Mouse (Mus musculus) limb, embryonic 12.5 days (tissue): Measurements from ENCODE around the gene Epn1. TPM values are rescaled to one million over a fixed set of nuclear protein-coding genes. Genes with fewer than 3 reads are reported as not detected.

ENCODE experiments used
- microRNA-seq: library from miRNA; unstranded; fragments of <30 nt; microRNA quantifications from one replicate; pipeline ENCODE4, GENCODE M21; 2017
- polyA plus RNA-seq: library from polyadenylated mRNA; unstranded; fragments of >200 nt; fragmentation: Nextera tagmentation; extraction: Ambion mirVana; gene quantifications from 2 replicates; pipeline ENCODE4 v1.2.1, GENCODE M21; 2016

The Epn1 gene
- polyA plus RNA-seq, 1 experiment from 2014 or later = 62.8 TPM

Small RNAs within 50 kb of the gene (microRNA-seq; reads per million reads assigned to microRNA genes)
- not detected for gene Gm26217

Other genes starting within 250 kb of the Epn1 start
- gene Shisa7, start 235.5 kb upstream of the Epn1 start, polyA plus RNA-seq = 0.12 and 0.21 TPM in 2 replicates
- 4.2 and 5.2 TPM in 2 replicates for gene Isoc2b, start 210.0 kb upstream of the Epn1 start, polyA plus RNA-seq
- gene Isoc2a, start 203.1 kb upstream of the Epn1 start, polyA plus RNA-seq = 0.97 and 1.3 TPM in 2 replicates
- gene Gm36210, start 173.7 kb upstream of the Epn1 start, polyA plus RNA-seq = not detected in 2 replicates
- 3.6 and 4.2 TPM in 2 replicates for gene Zfp628, start 165.0 kb upstream of the Epn1 start, polyA plus RNA-seq
- 3.1 and 4.4 TPM in 2 replicates for gene Nat14, start 158.2 kb upstream of the Epn1 start, polyA plus RNA-seq
- gene Ssc5d, start 154.4 kb upstream of the Epn1 start, polyA plus RNA-seq = 2.5 and 3.1 TPM in 2 replicates
- gene Sbk2, start 115.8 kb upstream of the Epn1 start, polyA plus RNA-seq = 0.29 and 0.51 TPM in 2 replicates
- not detected in 2 replicates for gene Sbk3, start 109.1 kb upstream of the Epn1 start, polyA plus RNA-seq
- gene Zfp579, start 84.1 kb upstream of the Epn1 start, polyA plus RNA-seq = 34.0 and 39.9 TPM in 2 replicates
- 7.1 and 7.8 TPM in 2 replicates for gene Zfp524, start 65.8 kb upstream of the Epn1 start, polyA plus RNA-seq
- gene Fiz1, start 65.5 kb upstream of the Epn1 start, polyA plus RNA-seq = 57.9 and 58.9 TPM in 2 replicates
- 1.2 TPM in 1 of 2 replicates, not detected in the other for gene Gm44973, start 64.7 kb upstream of the Epn1 start, polyA plus RNA-seq
- 7.0 and 8.1 TPM in 2 replicates for gene Zfp865, start 59.9 kb upstream of the Epn1 start, polyA plus RNA-seq
- gene Ccdc106, start 59.7 kb upstream of the Epn1 start, polyA plus RNA-seq = 27.3 and 27.5 TPM in 2 replicates
- not detected in 2 replicates for gene 4632433K11Rik, start 46.1 kb upstream of the Epn1 start, polyA plus RNA-seq
- 4.7 and 5.2 TPM in 2 replicates for gene Zfp784, start 41.8 kb upstream of the Epn1 start, polyA plus RNA-seq
- 29.3 and 39.6 TPM in 2 replicates for gene Zfp580, start 28.7 kb upstream of the Epn1 start, polyA plus RNA-seq
- 171 and 175 TPM in 2 replicates for gene U2af2, start 18.1 kb upstream of the Epn1 start, polyA plus RNA-seq
- gene Rfpl4, start 36.7 kb downstream of the Epn1 start, polyA plus RNA-seq = 0.14 TPM in 1 of 2 replicates, not detected in the other
- gene Rasl2-9, start 45.7 kb downstream of the Epn1 start, polyA plus RNA-seq = 0.34 TPM in 1 of 2 replicates, not detected in the other
- gene Vmn1r55, start 69.4 kb downstream of the Epn1 start, polyA plus RNA-seq = not detected in 2 replicates
- not detected in 2 replicates for gene Vmn1r56, start 116.5 kb downstream of the Epn1 start, polyA plus RNA-seq
- not detected in 2 replicates for gene Vmn1r57, start 138.3 kb downstream of the Epn1 start, polyA plus RNA-seq